Mouse (Mus musculus): ENCODE measurements at regions not wholly inside any gene's neighbourhood (a gene's known extent, or its start where the extent isn't known, plus 50 kb on each side); places are given as distances from the start of the nearest gene placed in this dataset.

DNA sequence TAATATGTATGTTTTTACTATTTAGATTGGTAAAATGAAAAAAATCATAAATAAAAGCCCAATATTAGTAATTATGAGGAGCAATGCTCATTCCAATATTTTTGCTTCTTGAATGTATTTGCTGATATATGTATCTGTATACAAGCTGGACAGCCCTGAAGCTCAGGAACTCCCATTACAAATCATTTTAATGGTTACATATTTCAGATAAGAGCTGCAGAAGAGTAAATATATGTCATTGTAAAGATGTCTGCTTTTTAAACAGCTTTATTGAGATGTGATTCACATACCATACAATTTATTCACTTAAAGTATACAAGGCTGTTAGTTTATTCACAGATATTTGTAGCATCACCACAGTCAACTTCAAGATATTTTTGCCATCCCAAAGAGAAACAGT, 157.3 kb downstream of the Arrdc3 start:
- no peak overlapping the region for H3ac ChIP-seq (ENCODE audit: control insufficient read depth, insufficient read length)
- H3K4me2 ChIP-seq (ENCODE audit: low read depth): no peak overlapping the region
- H3K79me2 ChIP-seq (ENCODE audit: control insufficient read depth, insufficient read depth): no peaks in the 10 kb centered on the region
- no peaks in the 10 kb centered on the region for H3K36me3 ChIP-seq (ENCODE audit: control insufficient read depth, insufficient read depth)
- no peaks in the 10 kb centered on the region for H3K27me3 ChIP-seq (ENCODE audit: control insufficient read depth, insufficient read depth, insufficient read length)
- H3K4me3 ChIP-seq: no peak overlapping the region
- TF ChIP-seq E2F4 (IDR thresholded peaks at IDR 0.05; ENCODE audit: insufficient read depth): no peak
- TF ChIP-seq MAX (IDR thresholded peaks at IDR 0.05; ENCODE audit: low read depth): no peak
- TF ChIP-seq MYOD1 (IDR thresholded peaks at IDR 0.05; ENCODE audit: control insufficient read depth in 1 of 3, insufficient read length in 2 of 3, low read depth in 2 of 3): no peak
- TF ChIP-seq TCF3 (IDR thresholded peaks at IDR 0.05; ENCODE audit: insufficient read length, low read depth): no peak
- no peak for TF ChIP-seq REST (IDR thresholded peaks at IDR 0.05; ENCODE audit: insufficient read depth, insufficient read length)

DNA sequence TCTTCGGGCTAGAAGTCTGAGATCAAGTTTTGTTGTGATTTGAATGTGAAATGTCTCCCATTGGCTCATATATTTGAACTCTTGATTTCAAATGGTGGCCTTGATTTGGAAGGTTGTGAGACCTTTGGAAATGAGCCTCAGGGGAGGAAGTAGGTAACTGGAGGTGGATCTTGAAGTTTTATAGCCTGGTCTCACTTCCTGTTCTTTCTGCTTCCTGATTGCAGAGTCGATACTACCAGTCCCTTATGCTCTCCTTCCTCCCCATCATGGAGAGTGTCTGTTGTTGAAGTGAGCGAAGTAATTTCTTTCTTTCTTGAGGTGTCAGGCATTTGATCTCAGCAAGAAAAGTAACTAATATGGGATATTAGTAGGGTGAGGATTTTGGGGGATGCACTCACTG, 158.5 kb downstream of the Arrdc3 start:
- H3ac ChIP-seq (ENCODE audit: control insufficient read depth, insufficient read length): no peak overlapping the region
- H3K79me2 ChIP-seq (ENCODE audit: control insufficient read depth, insufficient read depth): no peaks in the 10 kb centered on the region
- no peak overlapping the region for H3K4me2 ChIP-seq (ENCODE audit: low read depth)
- TF ChIP-seq POLR2AphosphoS2 (IDR thresholded peaks at IDR 0.05; ENCODE audit: insufficient read length, low read depth) (no peak), USF1 (IDR thresholded peaks at IDR 0.05; ENCODE audit: low read depth) (no peak), MAX (IDR thresholded peaks at IDR 0.05; ENCODE audit: low read depth) (no peak), MYOD1 (IDR thresholded peaks at IDR 0.05; ENCODE audit: control insufficient read depth in 1 of 3, insufficient read length in 2 of 3, low read depth in 2 of 3) (no peak), TCF3 (IDR thresholded peaks at IDR 0.05; ENCODE audit: insufficient read length, low read depth) (no peak), MYOG (IDR thresholded peaks at IDR 0.05; ENCODE audit: control insufficient read depth in 1 of 3, insufficient read depth in 1 of 3, insufficient read length in 2 of 3, low read depth in 2 of 3) (no peak), E2F4 (IDR thresholded peaks at IDR 0.05; ENCODE audit: insufficient read depth) (no peak), TCF12 (IDR thresholded peaks at IDR 0.05; ENCODE audit: insufficient read depth, poor library complexity, severe bottlenecking) (no peak), REST (IDR thresholded peaks at IDR 0.05; ENCODE audit: insufficient read depth, insufficient read length) (no peak), CEBPB (IDR thresholded peaks at IDR 0.05; ENCODE audit: insufficient read depth, poor library complexity, severe bottlenecking) (no peak), SRF (IDR thresholded peaks at IDR 0.05; ENCODE audit: control insufficient read depth, insufficient read length, low read depth) (no peak), POLR2A (IDR thresholded peaks at IDR 0.05; ENCODE audit: insufficient read length, low read depth) (no peak)
- H3K36me3 ChIP-seq (ENCODE audit: control insufficient read depth, insufficient read depth): no peaks in the 10 kb centered on the region
- H3K27me3 ChIP-seq (ENCODE audit: control insufficient read depth, insufficient read depth, insufficient read length): no peaks in the 10 kb centered on the region
- no peak overlapping the region for H3K4me3 ChIP-seq
